Mouse (Mus musculus) cerebellum, adult 2 months (tissue): ENCODE results near the gene Lcorl.

ENCODE experiments used
- CTCF ChIP-seq: fragments of 200-500 bp; IDR thresholded peaks from 2 replicates; pipeline ENCODE4 v1.5.1; 2011; ENCODE audit warnings: low read depth, mild to moderate bottlenecking, control low read depth, low read length, moderate library complexity, borderline replicate concordance; ENCODE audit not compliant: insufficient read depth
- POLR2A ChIP-seq: fragments of 200-500 bp; IDR thresholded peaks from 2 replicates; pipeline ENCODE4 v1.6.1; 2011; ENCODE audit warnings: low read length, control low read depth, borderline replicate concordance; ENCODE audit not compliant: insufficient read depth

DNA sequence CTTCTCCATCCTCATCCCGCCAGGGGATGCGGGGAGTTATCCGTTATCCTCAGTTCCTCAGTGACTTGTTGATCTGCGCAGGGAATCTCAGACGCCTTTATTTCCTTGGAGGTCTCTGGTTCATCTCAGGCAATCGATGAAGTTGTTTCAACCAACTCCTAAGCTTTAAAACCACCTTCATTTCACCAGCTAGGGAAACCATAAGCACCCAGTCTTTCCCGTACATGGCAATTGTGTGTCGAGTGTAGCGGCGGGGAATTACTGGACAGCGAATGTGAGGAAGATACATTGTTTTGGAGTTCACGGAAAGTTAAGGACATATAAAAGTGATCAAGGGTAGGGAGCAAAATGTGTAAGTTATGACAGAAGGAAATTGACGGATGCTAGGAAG lies 187.1 kb downstream of the Lcorl start:
- TF ChIP-seq POLR2A (no peak), CTCF (no peak)
